ENCODE assay signal across 13 mouse cellular contexts in the genomic region with DNA sequence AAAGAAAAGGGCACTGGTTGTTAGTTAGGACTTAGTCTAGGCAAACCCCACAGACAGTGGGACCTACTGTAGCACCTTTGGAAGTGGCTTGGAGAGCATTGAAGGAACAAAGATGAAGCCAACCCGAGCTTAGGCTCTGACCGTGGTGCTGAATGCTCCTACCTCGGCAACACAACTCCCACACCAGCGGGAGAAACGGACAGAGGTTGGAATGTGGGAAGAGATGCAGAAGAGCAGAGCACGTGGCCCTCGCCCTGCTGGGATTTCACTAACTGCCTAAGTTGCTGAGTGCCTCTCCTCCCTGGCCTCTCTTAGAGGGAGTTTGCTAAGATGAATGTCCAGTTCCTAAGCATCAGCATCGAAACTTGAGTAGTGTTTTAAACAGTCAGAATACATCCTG.
DNase-seq lines count a peak whose midpoint lies in the region; ATAC-seq and TF ChIP-seq lines count a peak whose summit lies in the region.
"Had no signal": no experiment of that assay in that cellular context is flagged by ENCODE, and none has a peak within 500 bp of the region (broad histone marks: within the 10 kb centered on the region; RNA-seq: fewer than 3 reads in every experiment).

No protein-coding gene starts in this region.

- no peak overlapping the region for H3K27ac ChIP-seq in intestine, embryonic 14.5 days (ENCODE audit: low read depth)
- no peak overlapping the region for H3K27ac ChIP-seq in intestine, embryonic 15.5 days
- H3K27ac ChIP-seq in CH12.LX (ENCODE audit: insufficient read depth, low read depth) = no peak overlapping the region
- H3K27ac ChIP-seq: forebrain, embryonic 10.5 days; heart, embryonic 15.5 days; limb, embryonic 12.5 days had no signal

- DNase-seq in intestine, embryonic 14.5 days (ENCODE audit: low spot score) = peak; percentile 68
- DNase-seq in CH12.LX (ENCODE audit: extremely low read depth) = no peak
- DNase-seq in NIH3T3 (ENCODE audit: low read depth) = peak; percentile 87
- DNase-seq in forelimb bud, embryonic 11.5 days (ENCODE audit: low read depth, low spot score) = peak; percentile 59
- DNase-seq in layer of hippocampus, postnatal 25 days (ENCODE audit: extremely low spot score in 1 of 2, low spot score in 1 of 2) = no peak
- no peak for DNase-seq in ovary, adult 18-20 months (ENCODE audit: low spot score)
- DNase-seq in layer of hippocampus, postnatal 36 days = no peak
- DNase-seq: kidney, adult 18-20 months; lung, postnatal 36 days had no signal

- in situ Hi-C loops in CH12.LX (cut with MboI; ENCODE audit: low pct_ligation_motif_present, low pct_unique_long_range_greater_than_20kb, low sequenced_read_pairs) = no loop called here

- TF ChIP-seq EP300 in CH12.LX (IDR thresholded peaks at IDR 0.05; ENCODE audit: low read length) = no peak

- no peak for ATAC-seq in intestine, embryonic 14.5 days (replicated peaks; ENCODE audit: low FRiP score, low TSS enrichment, low read depth)
- ATAC-seq in intestine, embryonic 15.5 days = no peak

- dilution Hi-C loops in CH12.LX (cut with MboI; ENCODE audit: extremely low pct_ligation_motif_present, extremely low pct_unique_long_range_greater_than_20kb, low sequenced_read_pairs) = no loop called here

- WGBS in intestine, embryonic 14.5 days = 10% methylated on average over 8 of the region's 8 CpGs
- WGBS in intestine, embryonic 15.5 days = 6% methylated on average over 8 of the region's 8 CpGs

- no peak overlapping the region for H3K4me3 ChIP-seq in intestine, embryonic 14.5 days (ENCODE audit: low read depth, low read length)
- no peak overlapping the region for H3K4me3 ChIP-seq in intestine, embryonic 15.5 days (replicated peaks)
- no peak overlapping the region for H3K4me3 ChIP-seq in CH12.LX (replicated peaks in 1 of 3; ENCODE audit: low read depth in 2 of 3, low read length in 2 of 3, poor library complexity in 1 of 3)
- H3K4me3 ChIP-seq: forebrain, embryonic 10.5 days; heart, embryonic 15.5 days; limb, embryonic 12.5 days had no signal

- H3K9me3 ChIP-seq in intestine, embryonic 14.5 days (ENCODE audit: control insufficient read depth, low read length) = no peaks in the 10 kb centered on the region
- no peaks in the 10 kb centered on the region for H3K9me3 ChIP-seq in intestine, embryonic 15.5 days
- no peaks in the 10 kb centered on the region for H3K9me3 ChIP-seq in CH12.LX (replicated peaks; ENCODE audit: low read length)
- H3K9me3 ChIP-seq: forebrain, embryonic 10.5 days; heart, embryonic 15.5 days; limb, embryonic 12.5 days had no signal

- TF ChIP-seq POLR2A in CH12.LX (IDR thresholded peaks at IDR 0.05; ENCODE audit: low read depth, low read length) = no peak

- no peak overlapping the region for H3K9ac ChIP-seq in intestine, embryonic 14.5 days (ENCODE audit: low read length)
- no peak overlapping the region for H3K9ac ChIP-seq in intestine, embryonic 15.5 days
- H3K9ac ChIP-seq in CH12.LX (ENCODE audit: insufficient read depth, low read depth) = no peak overlapping the region
- H3K9ac ChIP-seq: heart, embryonic 15.5 days; limb, embryonic 12.5 days had no signal

- H3K4me1 ChIP-seq in intestine, embryonic 14.5 days (replicated peaks; ENCODE audit: control insufficient read depth, insufficient read depth, low read length) = no peaks in the 10 kb centered on the region
- H3K4me1 ChIP-seq in intestine, embryonic 15.5 days (replicated peaks) = no peaks in the 10 kb centered on the region
- H3K4me1 ChIP-seq in CH12.LX (ENCODE audit: control insufficient read depth in 1 of 2, insufficient read depth in 2 of 2) = no peaks in the 10 kb centered on the region; a peak in 1 of 4 replicates
- H3K4me1 ChIP-seq: heart, embryonic 15.5 days had no signal

- no peak overlapping the region for H3K4me2 ChIP-seq in intestine, embryonic 14.5 days (ENCODE audit: low read length)
- no peak overlapping the region for H3K4me2 ChIP-seq in intestine, embryonic 15.5 days (replicated peaks)
- no peak overlapping the region for H3K4me2 ChIP-seq in CH12.LX (ENCODE audit: insufficient read depth, low read depth, poor library complexity, severe bottlenecking)
- H3K4me2 ChIP-seq: heart, embryonic 15.5 days; limb, embryonic 12.5 days had no signal

- H3K27me3 ChIP-seq in intestine, embryonic 14.5 days (replicated peaks; ENCODE audit: control insufficient read depth, insufficient read depth, low read length) = no peaks in the 10 kb centered on the region
- no peaks in the 10 kb centered on the region for H3K27me3 ChIP-seq in intestine, embryonic 15.5 days (replicated peaks)
- H3K27me3 ChIP-seq in CH12.LX (replicated peaks) = no peaks in the 10 kb centered on the region
- H3K27me3 ChIP-seq: limb, embryonic 12.5 days had no signal

- no peak for TF ChIP-seq CTCF in CH12.LX (conservative IDR thresholded peaks at IDR 0.05 in 1 of 2, IDR thresholded peaks at IDR 0.05 in 1 of 2; ENCODE audit: low read depth in 2 of 2, low read length in 2 of 2)

- TF ChIP-seq RAD21 in CH12.LX (IDR thresholded peaks at IDR 0.05; ENCODE audit: low read depth, low read length) = no peak

- H3K36me3 ChIP-seq in intestine, embryonic 14.5 days (ENCODE audit: control insufficient read depth, insufficient read depth, low read length) = no peaks in the 10 kb centered on the region
- H3K36me3 ChIP-seq in intestine, embryonic 15.5 days = no peaks in the 10 kb centered on the region
- H3K36me3 ChIP-seq in CH12.LX (replicated peaks in 1 of 2; ENCODE audit: control insufficient read depth in 1 of 2, insufficient read depth in 1 of 2, low read length in 1 of 2) = peaks cover 27 to 34% of the 10 kb centered on the region in 2 experiments
- H3K36me3 ChIP-seq: forebrain, embryonic 10.5 days; heart, embryonic 15.5 days; limb, embryonic 12.5 days had no signal

- no peaks in the 10 kb centered on the region for H3K79me2 ChIP-seq in CH12.LX (replicated peaks; ENCODE audit: control insufficient read depth, extremely low read depth, insufficient read depth, poor library complexity, severe bottlenecking)

TF ChIP-seq in CH12.LX, 34 proteins besides CTCF, POLR2A, EP300 and RAD21:
- TF ChIP-seq IRF4 (IDR thresholded peaks at IDR 0.05; ENCODE audit: low read depth, low read length) = no peak
- TF ChIP-seq GABPA (IDR thresholded peaks at IDR 0.05; ENCODE audit: insufficient replicate concordance, low read depth, low read length) = no peak
- no peak for TF ChIP-seq ELF1 (IDR thresholded peaks at IDR 0.05; ENCODE audit: low read depth, low read length)
- TF ChIP-seq PAX5 (IDR thresholded peaks at IDR 0.05; ENCODE audit: low read length) = no peak
- 0 out of 2 replicates have a peak, but pooled peaks have one; percentile 26 for TF ChIP-seq ZMIZ1 (IDR thresholded peaks at IDR 0.05; ENCODE audit: low read depth, low read length)
- no peak for TF ChIP-seq TCF12 (IDR thresholded peaks at IDR 0.05; ENCODE audit: low read depth, low read length)
- no peak for TF ChIP-seq NELFE (IDR thresholded peaks at IDR 0.05; ENCODE audit: low read depth, low read length)
- TF ChIP-seq MAZ (IDR thresholded peaks at IDR 0.05; ENCODE audit: low read depth, low read length) = no peak

Comparison
In these comparisons a context has a peak if more than half of its experiments do, and no peak if none do; other contexts are left out.
1. DNase-seq: peak in intestine, embryonic 14.5 days (single experiment), NIH3T3 (single experiment) and forelimb bud, embryonic 11.5 days (single experiment); none in CH12.LX (single experiment), layer of hippocampus, postnatal 25 days (0 of 2), ovary, adult 18-20 months (single experiment) and layer of hippocampus, postnatal 36 days (0 of 2).